Mouse (Mus musculus) retina, embryonic 14.5 days (tissue): ENCODE results near the gene Enpep.

ENCODE experiments used
- DNase-seq: peaks from one replicate; pipeline ENCODE4 v3.0.0-alpha.2; 2015; ENCODE audit warnings: low spot score

The Enpep gene

DNA sequence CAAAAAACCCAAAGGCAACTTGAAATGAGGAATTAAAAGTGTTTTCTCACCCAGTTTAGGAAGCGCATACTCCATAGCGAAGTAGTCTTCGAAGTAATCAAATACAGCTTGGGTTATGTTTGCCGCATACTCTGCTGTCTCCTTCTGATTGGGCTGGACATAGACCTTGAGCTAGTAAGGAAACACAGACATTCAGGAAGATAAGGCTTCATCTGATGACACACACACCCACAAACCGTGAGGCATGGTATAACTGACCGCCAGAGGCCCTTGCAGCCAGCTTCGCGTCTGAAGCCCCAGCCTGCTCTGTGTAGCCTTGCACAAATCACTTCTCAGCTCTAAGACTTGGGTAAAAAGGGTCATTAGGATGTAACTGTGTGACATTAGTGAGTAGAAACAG lies 20.0 kb downstream of the Enpep start:
- no peak for DNase-seq

DNA sequence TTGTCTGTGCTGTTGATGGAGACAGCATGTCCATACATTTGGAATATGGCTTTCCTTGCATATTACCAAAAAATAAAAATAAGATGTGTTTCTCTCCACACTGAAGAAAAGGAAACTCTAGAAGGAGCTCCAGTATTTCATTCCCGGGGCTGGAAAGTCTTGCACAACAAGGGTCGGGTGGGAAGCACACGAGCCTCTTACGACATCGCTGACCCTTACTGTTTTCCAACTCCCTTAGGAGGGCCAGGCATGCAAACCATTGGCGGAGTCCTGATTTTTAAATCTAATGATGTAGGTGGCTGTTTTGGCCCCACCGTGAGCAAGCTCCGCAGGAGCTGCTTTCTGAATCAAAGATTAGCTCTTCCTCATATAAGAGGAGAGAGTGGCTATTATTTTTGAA lies 20.6 kb downstream of the Enpep start:
- no peak for DNase-seq

DNA sequence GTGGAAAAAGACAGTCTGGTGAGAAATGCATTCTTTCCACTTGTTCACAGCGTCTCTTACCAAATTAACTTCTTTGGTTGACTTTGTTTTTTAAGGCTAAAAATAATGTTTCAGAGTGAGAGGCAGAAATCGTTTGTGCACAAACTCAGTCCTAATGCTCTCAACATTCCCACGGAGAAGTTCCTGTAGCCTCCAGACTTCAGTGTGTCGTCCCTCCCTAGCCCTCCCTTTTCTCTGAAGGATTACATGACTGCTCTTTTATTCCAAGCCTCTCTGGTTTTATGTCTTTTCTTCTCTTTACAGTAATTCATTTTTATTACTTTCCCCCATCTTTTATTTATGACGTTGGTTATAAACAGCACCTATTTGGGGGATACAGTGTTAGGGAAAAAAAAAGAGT lies 22.6 kb downstream of the Enpep start:
- no peak for DNase-seq

DNA sequence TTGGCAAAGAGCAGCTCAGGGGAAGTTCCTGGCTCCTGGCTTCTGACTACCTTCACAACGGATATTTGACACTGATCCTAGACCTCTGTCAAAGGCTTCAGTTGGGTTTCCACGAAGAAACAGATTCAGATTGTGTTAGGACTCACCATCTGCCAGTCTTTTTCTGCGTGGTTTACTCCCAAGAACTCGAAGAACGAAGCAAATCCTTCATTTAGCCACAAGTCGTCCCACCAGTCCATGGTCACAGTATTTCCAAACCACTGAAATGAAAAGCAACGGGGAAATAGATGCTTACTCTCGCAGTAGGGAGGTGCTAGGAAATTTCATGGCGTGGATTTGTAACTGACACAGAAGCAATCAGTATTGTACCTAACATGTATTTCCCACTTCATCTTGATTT lies 23.6 kb downstream of the Enpep start:
- DNase-seq, result no peak

DNA sequence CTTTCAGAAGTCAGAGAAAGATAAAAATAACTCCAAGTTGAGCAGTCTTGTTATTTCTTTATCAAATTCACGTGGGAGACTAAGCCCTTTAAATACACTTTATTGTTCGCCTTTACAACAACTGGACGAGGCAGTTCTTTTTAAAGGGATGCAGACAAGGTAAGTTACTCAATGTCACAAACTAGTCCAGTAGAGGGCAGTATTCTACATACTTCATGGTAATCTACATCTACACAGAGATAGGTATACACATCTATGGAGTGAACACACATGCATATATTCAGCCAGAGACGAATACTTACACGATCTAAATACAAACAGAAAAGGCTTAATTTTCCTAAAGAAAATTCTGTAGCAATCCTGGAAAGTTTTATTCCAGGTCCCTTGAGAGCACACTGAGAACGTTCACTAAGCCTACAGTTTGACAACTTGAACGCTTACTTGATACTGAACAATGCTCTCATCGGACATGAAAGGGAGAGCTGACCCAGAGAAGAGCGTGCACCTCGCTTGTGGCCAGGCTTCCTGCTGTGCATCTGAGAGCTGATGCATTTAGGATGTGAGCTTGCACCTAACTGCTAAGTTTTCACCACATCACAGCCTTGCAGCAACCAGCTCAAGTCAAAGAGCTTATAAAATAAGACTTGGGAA lies 24.3 kb downstream of the Enpep start:
- DNase-seq, result peak; percentile 90

DNA sequence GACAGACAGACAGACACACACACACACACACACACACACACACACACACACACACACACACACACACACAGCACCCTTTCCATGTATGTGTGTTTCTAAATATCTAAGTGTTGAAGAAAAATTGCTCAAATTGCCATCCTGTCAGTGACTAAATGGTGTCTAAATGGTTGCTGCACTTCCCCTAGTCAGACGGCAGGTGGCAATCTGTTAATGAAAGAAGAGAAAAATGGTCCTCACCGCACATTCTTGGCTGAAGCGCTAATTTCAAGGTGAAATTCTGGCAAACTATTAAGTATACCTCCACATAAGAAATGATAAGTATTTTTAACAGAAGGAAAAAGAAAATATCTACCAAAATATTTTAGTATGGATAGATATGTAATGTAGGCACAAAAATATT lies 28.6 kb downstream of the Enpep start:
- peak; percentile 82 for DNase-seq

DNA sequence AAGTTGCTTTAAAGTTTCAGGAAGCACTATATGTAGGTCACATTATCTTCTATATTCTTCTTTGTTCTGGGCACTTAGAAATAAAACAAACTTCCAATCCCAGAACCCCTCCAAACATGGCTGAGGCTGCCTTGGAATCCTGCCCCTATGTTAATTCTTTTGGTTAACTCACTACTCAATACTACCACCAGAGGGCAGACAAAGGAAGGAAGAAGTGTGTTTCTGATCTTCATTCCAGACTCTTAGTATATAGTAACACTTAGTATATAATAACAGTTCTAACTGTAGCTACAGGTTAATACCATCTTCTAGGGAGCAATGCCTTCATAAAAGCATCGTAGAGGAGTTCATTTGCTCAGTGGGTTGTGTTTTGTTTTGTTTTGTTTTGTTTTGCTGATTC lies 32.6 kb downstream of the Enpep start:
- DNase-seq, result peak; percentile 77

DNA sequence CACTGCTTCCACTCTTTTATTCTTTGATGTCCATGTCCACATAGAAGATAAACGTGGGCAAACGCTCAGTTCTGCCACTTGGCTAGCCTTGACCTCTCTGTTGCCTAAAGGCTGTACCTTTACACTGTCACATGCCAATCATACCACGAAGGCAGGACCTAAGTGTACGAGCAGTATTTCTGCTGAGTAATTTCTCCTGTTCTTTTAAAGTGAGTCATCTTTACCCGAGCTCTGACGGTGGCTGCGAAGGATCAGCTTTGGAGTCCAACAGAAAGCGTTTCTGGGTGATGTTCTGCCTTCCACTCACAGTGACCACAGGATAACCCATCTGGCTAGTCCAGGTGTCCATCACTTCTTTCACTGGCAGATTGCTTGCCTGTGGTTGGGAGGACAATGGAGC lies 33.9 kb downstream of the Enpep start:
- DNase-seq, result no peak

DNA sequence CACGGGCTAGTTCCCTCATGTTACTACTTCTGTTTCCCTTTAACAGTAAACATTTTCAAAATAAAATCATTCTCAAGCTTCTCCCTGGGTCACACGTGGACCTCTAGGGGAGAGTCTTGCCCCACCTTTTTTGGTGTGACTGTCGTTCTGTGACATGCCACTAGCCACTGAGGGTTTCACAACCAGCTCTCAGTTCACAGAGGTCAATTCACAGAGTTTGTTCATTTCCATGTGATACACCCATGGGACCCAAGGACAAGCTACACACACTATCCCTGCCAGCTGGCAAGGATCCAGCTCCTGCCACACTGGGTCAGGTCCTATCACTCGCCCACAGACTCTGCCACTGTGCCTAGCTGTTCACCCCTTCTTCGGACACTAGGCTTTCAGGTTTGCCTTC lies 35.5 kb downstream of the Enpep start:
- no peak for DNase-seq

DNA sequence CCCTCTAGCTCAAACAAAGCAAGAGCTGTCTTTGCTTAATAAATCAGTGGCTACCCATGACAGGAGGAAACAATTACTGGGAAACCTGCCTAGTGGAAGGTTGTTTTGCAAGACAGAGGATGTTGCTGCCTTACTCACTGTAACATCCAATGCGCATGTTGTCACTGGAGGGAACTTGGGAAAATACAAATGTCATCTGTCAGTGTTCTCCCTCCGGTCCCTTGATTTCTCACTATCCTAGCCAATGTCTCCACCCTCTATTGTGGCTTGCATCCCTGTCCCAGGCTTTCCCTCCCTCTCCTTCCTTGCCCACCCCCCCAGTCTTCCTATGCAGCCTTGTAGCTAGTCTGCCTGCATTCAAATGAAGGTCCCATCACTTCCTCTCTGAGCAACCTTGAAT lies 36.6 kb downstream of the Enpep start:
- DNase-seq, result no peak

DNA sequence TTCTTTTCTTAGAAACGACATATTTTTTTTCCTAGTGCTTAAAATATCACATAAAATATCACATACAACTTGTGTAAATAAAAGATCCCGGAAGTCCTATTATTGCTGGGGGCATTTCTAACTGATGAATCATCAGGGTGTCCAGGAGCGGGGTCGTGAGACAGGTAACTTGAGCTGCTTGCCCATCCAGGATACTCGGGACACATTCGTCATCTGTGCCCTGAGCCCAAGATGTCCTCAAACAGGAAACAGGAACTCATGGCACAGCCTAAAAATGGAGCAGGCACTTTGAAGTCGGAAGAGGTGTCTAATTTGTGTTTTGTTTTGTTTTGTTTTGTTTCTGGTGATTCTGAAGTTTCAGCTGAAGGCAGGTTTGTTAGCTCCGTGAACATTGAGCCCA lies 43.0 kb downstream of the Enpep start:
- no peak for DNase-seq

DNA sequence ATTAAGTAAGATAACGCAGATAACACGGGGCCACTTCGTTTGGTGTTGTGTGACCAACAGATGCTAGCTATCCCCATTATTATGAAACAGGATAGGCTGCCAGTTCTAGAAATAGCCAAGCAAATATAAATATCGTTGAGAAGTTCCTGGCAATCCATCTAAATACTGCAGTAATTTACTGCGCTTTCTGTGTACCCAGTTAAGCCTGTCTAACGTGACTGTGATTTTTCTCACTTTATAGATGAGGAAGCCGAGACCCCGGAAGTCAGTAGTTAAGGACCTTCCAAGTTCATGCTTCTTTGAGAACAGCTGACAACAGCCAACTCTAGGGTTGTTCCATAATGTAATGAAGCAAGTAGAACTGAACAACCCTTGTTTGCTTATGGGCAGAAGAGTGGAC lies 45.4 kb downstream of the Enpep start:
- DNase-seq, result no peak

DNA sequence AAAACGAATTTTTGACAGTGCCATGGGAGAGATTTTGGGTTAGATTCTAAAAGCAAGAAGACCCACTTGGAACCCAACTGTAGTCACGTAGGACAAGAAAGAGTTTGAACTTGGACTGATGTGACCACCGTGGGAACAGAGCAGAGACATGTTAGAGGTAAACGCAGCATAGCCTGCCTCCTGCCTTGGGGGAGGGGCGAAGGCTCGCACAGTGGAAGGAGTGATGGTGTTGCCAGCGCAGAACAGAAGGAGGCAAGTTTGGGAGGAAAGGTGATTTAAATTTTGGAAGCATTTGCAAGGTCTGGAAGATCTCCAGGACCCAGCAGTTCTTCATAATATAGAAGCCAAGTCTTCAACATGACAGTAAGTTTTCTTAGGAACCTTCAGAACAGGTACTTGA lies 46.1 kb downstream of the Enpep start:
- DNase-seq, result no peak

DNA sequence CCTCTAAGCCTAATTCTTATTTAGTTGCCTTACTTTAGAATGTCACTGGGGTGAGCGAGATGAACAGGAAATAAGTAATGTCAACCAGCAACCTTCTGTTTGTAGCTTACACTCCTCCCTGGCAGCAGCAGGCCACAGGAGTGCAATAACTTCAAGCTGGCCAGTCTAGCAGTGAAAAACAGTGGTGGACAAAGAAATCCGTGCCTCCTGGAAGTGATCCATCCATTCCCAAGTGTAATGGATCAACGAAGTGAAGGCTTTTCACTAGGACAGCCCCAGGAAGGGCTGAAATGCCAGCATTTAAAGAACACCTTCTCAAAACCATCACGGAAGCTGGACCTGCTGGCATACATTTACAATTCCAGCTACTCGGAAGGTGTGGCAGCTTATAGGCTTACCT lies 48.2 kb downstream of the Enpep start:
- DNase-seq, result no peak

DNA sequence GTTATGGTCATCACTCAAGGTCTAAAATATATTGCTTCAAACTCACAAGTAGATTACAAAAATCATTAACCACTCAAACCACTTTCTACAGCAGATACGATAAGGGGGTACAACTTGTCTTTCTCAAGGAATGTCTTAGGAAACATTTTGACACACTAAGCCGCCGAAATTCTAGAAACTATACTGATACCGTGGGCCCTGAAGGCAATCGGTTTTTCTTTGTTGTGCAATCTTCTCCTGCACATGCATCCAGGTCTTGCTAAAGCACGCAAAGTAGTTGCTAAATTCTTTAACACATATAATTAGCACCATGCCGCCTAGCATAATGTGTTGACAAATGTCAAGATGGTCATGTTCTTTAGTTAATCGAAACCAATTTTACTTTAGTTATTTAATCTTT lies 53.1 kb downstream of the Enpep start:
- no peak for DNase-seq

DNA sequence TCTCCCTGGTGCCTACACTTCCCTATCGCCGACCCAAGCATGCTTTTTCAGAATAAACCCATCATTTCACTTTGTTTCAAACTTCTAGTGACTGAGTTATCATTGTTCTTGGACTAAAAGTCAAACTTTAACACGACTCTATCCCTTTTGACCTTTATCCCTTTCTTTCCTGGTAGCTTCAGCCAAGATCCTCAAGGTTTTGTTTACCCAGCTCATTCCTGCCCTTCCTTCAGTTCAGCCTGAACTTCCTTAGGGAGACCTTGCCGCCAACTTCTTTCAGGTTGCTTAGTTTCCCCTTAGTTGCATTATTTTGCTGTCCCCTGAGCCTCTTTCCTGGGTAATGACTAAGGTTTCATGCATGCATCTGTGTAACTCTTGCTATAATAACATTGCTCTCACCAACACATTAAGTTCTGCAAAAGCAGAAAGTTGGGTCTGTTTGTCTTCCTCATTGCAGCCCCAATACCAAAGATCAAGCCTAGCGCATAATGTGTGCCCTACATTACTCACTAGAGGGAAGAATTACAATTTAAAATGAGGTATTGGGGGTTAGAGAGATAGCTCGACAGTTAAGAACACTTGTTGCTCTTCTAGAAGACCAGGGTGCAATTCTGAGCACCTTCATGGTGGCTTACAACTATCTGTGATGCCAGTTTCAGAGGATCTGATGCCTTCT lies 59.2 kb downstream of the Enpep start:
- DNase-seq, result no peak

DNA sequence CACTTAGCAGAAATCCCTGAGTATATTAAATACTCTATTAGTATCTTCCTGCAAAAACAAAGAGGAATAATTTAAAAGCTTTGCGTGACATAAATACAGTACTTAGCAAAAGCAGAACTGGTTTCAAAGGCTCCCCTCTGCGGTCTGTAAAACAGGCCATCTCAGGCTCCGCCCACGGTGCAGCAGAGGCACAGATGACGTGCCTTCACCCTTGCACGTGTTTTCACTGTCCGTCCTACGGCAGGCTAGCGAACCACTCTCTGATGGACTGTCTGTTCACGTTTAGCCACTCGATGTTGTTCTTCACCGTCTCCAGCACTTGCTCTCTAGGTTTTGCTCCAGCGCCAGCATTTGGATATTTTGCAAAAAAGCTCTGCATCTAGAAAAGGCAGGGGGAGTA lies 62.5 kb downstream of the Enpep start:
- peak; percentile 28 for DNase-seq

DNA sequence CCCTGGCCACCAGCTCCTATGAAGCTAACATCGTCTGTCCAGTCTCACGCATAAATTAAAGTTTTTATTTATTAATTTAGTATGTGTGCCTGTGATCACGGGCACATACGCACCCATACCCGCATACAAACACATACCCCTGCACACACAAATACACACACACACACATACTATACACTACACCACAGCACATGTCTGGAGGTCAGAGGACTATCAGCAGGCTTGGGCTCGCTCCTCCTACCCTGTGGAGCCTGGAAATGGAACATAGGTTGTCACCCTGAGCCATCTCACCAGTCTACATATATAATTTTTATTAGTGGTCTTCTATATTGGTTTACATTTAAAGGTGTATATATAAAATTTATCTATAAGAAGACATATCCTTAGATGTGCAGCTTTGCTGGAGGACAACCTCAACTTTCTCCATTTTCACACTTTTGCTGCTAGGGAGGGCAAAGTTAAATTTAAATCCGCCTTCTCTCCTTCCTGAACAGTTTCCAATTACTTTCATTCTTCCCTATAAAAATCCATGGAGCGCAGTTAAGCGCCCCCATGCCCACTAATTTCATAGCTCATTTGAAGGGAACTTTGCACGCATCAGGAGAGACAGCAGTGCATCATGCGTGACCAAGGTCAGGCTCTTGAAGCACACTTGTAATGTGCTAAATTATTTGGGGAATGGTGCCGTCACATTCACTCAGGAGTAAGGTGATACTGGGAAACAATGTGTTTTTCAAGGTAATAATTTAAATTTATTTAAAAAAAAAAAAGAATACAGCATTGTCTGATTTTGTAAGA lies 63.4 kb downstream of the Enpep start:
- DNase-seq, result no peak

DNA sequence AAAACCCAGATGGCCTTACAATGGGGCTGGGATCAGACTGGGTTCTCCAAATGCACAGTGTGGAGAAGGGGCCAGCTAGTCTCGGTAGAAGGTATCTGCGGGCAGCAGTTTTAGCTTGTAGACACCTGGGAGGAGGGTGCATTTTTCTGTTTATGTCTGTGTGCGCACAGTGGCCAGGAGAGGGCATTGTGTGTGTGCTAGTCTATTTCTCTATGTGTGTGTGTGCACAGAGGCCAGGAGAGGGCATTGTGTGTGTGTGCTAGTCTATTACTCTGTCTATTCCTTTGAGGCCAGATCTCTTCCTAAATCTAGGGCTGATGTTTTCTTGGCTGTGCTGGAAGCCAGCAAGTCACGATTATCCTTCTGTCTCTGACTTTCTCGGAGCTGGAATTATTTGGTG lies 74.0 kb downstream of the Enpep start:
- DNase-seq, result no peak

DNA sequence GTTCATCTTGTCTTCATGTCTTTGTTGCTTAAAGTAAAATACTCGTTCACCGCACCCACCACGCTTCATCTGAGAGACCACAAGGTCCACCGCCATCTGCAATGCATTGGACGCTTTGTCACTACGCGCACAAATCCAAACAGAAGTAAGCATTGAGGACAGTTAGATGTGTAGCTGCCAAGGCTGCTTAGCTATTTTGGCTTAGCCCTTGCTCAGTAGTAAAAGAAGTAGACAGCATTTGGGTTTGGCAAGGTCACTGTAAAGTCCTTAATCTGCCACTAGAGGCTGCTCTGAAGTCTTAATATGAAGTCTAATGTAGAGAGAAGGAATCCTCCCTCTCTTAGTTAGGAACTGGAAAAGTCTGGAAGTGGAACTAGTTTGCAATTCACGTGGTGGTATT lies 75.8 kb downstream of the Enpep start:
- peak; percentile 48 for DNase-seq

DNA sequence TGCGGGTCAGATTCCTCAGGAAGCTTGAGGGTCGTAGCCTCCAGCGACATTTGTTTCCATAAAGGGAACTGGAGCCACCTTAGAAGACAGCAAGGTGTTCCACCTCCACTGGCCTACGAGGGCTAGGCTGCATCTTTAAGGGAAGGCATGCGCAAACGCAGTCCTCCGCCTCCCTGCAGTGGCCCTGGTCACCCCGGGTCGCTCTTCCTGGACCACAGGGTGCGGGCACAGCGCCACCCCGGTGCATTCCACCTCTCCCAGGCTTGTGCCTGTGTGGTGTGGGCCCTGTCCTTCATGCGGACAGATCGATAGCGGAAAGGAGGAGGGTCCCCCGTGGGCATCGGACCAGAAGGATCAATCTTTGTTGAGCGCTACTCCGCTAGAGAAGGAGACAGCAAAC lies 76.2 kb downstream of the Enpep start:
- peak; percentile 20 for DNase-seq

DNA sequence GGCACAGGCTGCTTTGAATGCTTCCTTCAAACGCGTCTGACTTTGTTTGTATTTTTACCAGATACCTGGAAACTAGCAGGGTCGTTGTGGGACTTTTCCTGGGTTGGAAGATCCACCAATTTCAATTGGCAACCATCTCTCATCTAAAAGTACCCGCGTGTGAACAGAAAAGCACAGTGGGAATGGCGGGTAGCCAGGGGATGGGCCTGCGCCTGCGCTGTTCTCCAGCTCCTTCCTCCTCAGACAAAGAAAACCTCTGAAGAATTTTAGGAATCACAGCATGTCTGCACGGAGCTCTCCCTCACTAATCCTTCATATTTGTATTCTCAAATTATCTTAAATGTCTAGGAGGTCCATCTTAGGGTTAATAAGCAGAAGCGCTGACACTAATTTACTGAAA lies 78.3 kb downstream of the Enpep start:
- DNase-seq, result peak; percentile 23

DNA sequence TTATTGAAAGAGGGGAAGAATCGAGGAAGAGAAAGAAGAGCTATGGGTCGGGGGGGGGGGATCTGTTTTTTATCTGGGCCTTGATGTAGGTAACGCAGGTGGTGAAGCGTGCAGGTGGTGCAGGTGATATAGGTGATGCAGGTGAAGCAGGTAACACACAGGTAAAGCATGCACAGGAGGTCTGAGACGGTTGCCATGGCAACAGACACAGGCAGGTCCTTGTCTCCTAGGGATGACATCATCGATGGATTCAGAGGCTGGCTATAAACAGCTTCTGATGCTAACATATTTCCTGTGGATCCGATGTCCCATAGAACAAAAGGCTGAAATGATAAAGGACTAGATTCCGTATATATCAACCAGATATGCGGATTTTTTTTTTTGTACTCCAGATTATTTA lies 81.5 kb downstream of the Enpep start:
- no peak for DNase-seq
